Mouse (Mus musculus) lung, adult 2 months (tissue): ENCODE data around the gene Prph2.

Experiments
- CTCF ChIP-seq: fragments of 200-500 bp; IDR thresholded peaks from 2 replicates; pipeline ENCODE4 v1.5.1; 2011; ENCODE audit warnings: mild to moderate bottlenecking, low read length, control low read depth; ENCODE audit not compliant: insufficient read depth
- POLR2A ChIP-seq: fragments of 200-500 bp; IDR thresholded peaks from 2 replicates; pipeline ENCODE4 v1.6.1; 2011; ENCODE audit warnings: low read depth, mild to moderate bottlenecking, control low read depth, low read length, borderline replicate concordance; ENCODE audit errors: extremely low read depth

DNA sequence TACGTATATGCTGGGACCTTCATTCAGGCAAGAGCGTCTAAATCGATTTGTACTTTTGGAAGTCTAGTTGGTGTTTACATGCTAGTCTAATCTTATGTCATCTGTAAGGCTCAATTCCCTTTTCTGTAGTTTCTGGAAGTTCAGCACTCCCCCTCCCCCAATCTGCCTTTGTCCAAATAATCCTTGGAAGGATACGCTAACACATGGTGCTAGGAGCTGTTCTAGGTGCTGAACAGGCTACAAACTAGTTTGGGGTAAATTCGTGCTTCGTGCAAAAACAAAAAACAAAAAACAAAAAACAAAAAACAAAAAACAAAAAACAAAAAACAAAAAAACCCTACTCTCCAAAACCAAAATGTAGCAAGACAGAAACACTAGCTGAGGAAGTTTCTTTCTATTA, 10.6 kb downstream of the Prph2 start:
- TF ChIP-seq POLR2A, result no peak
- TF ChIP-seq CTCF, result no peak
